Mouse (Mus musculus) macrophage (primary cell): ENCODE results near the gene Tmem98. TPM values are rescaled to one million over a fixed set of nuclear protein-coding genes. Genes with fewer than 3 reads are reported as not detected.

Source experiments
- H3K27ac ChIP-seq: fragments of 350-480 bp; formaldehyde crosslinking; 2 replicates; pipeline ENCODE4 v1.9.0; 2021
- H3K36me3 ChIP-seq: fragments of 350-480 bp; formaldehyde crosslinking; 2 replicates; pipeline ENCODE4 v1.9.0; 2021; ENCODE audit errors: inconsistent target
- H3K4me3 ChIP-seq: fragments of 350-480 bp; formaldehyde crosslinking; 2 replicates; pipeline ENCODE4 v1.9.0; 2021; ENCODE audit errors: inconsistent target
- H3K79me2 ChIP-seq: fragments of 350-480 bp; formaldehyde crosslinking; 2 replicates; pipeline ENCODE4 v1.9.0; 2021; ENCODE audit errors: inconsistent target
- WGBS: methylation state at CpG from one replicate; pipeline ENCODE4 v1.1.7; 2026; ENCODE audit warnings: inconsistent platforms; ENCODE audit not compliant: missing documents; 5-methylcytosine and 5-hydroxymethylcytosine counted together
- polyA plus RNA-seq: library from polyadenylated mRNA; stranded (reverse); fragments of 250-400 nt; gene quantifications from 3 replicates; pipeline ENCODE4 v1.2.4, GENCODE M21; 2018; ENCODE audit warnings: inconsistent platforms

The Tmem98 gene
- polyA plus RNA-seq, 1 experiment from 2014 or later, result not detected

GRCm38 (mm10) chr11:80811156-80811555 is 1.2 kb downstream of the Tmem98 start:
- no peak overlapping the region for H3K27ac ChIP-seq
- no peaks in the 10 kb centered on the region for H3K79me2 ChIP-seq
- 35% methylated on average over 5 of the region's 5 CpGs for WGBS
- no peak overlapping the region for H3K4me3 ChIP-seq
- H3K36me3 ChIP-seq, result no peaks in the 10 kb centered on the region

- 90% methylated on average over 7 of the region's 7 CpGs for WGBS
- no peaks in the 10 kb centered on the region for H3K79me2 ChIP-seq
- no peaks in the 10 kb centered on the region for H3K36me3 ChIP-seq
These were observed 5.4 kb downstream of the Tmem98 start for GRCm38 (mm10) chr11:80815354-80815753.

GRCm38 (mm10) chr11:80818060-80818697 is 8.2 kb downstream of the Tmem98 start:
- no peak overlapping the region for H3K4me3 ChIP-seq
- 74% methylated on average over 11 of the region's 11 CpGs for WGBS
- H3K27ac ChIP-seq, result no peak overlapping the region
- no peaks in the 10 kb centered on the region for H3K79me2 ChIP-seq
- H3K36me3 ChIP-seq, result no peaks in the 10 kb centered on the region

More at GRCm38 (mm10) chr11:80815354-80815753, 5.4 kb downstream of the Tmem98 start:
- H3K27ac ChIP-seq, result no peak overlapping the region
- H3K4me3 ChIP-seq, result no peak overlapping the region

DNA sequence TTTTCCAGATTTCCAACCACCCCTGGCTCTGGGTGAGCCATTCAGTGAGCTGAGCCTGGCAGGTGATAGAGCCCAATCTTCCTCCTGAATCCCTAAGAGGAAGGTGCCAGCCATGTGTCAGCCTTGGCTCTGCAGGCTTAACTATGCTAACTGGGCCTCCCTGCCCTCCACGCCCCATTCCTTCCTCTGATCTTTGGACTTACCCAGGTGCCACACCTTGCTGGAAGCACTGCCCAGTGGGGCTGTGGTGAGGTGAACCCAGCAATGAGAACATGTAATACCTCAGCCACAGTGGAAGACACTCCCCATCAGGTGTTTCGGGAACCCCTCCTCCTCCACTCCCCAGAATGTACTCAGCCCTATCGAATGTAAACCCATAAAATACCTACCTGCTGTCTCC is 10.1 kb downstream of the Tmem98 start:
- H3K79me2 ChIP-seq, result no peaks in the 10 kb centered on the region
- no peaks in the 10 kb centered on the region for H3K36me3 ChIP-seq
- no peak overlapping the region for H3K4me3 ChIP-seq
- H3K27ac ChIP-seq, result no peak overlapping the region
- 84% methylated on average over 3 of the region's 3 CpGs for WGBS

GRCm38 (mm10) chr11:80821296-80821695 is 11.3 kb downstream of the Tmem98 start:
- no peak overlapping the region for H3K27ac ChIP-seq
- no peak overlapping the region for H3K4me3 ChIP-seq
- H3K36me3 ChIP-seq, result no peaks in the 10 kb centered on the region
- H3K79me2 ChIP-seq, result no peaks in the 10 kb centered on the region
- WGBS, result 61% methylated on average over 14 of the region's 14 CpGs

DNA sequence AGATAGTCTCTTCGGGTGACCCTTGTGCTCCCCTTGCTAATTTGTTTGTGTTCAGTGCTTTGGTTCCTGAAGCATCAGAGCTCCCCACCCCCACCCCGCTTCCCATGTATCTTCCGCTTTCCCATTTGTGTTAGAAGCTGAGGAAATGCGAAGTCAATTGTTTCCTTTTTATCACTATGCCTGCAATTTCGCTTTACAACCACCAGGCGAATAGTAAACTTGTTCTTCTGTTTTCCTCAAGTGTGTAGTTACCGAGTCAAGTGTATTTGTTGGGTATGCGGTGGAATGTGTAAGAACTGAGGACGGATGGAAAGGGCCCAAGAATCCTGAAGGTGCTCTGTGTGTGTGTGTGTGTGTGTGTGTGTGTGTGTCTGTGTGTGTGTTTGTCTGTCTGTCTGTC is 11.8 kb downstream of the Tmem98 start:
- Histone ChIP-seq H3K79me2 (no peaks in the 10 kb centered on the region), H3K4me3 (no peak overlapping the region), H3K36me3 (no peaks in the 10 kb centered on the region), H3K27ac (no peak overlapping the region)
- WGBS, result 96% methylated on average over 9 of the region's 9 CpGs

DNA sequence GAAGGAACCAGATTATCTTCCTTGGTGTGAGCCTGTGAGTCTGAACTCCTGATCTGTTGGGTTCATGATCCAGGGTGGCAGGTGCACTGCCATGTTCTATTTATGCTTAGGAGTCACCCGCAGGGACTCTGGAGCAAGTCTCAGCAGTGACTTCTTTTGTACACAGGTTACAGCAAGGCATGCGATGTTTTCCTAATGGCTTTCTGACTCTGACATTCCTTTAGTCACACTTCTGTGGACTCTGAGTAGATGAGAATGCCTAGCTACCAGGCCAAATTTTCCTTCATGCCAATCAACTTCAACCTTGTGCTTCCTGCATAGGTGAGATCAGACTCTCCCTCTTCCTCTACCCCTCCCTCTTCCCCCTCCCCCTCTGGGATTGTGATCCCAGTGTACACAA is 25.4 kb downstream of the Tmem98 start:
- no peaks in the 10 kb centered on the region for H3K79me2 ChIP-seq
- 92% methylated on average over 2 of the region's 2 CpGs for WGBS
- H3K4me3 ChIP-seq, result no peak overlapping the region
- no peaks in the 10 kb centered on the region for H3K36me3 ChIP-seq
- no peak overlapping the region for H3K27ac ChIP-seq

DNA sequence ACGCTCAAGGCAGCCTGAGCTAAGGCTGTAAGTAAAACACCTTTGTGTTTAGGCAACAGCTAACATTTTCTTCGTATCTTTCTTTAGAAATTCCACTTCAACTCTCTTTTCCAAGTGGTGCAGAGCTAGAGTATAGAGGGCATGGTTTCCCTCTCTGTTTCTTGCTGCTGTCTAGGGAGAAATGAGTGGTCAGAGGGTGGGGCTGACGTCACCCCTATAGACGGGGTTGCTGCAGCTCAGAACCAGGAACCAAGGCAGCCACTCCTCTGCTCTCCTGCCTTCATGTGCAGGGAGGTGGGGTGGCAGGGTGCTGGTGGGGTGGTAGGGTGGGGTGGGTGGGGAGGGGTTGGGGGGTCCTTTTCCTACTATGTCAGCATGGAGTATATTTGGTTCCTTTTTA is 25.9 kb downstream of the Tmem98 start:
- no peak overlapping the region for H3K4me3 ChIP-seq
- H3K36me3 ChIP-seq, result no peaks in the 10 kb centered on the region
- H3K79me2 ChIP-seq, result no peaks in the 10 kb centered on the region
- 61% methylated on average over 4 of the region's 4 CpGs for WGBS
- no peak overlapping the region for H3K27ac ChIP-seq

GRCm38 (mm10) chr11:80838724-80839123 is 28.7 kb downstream of the Tmem98 start:
- H3K27ac ChIP-seq, result no peak overlapping the region
- H3K36me3 ChIP-seq, result no peaks in the 10 kb centered on the region
- no peaks in the 10 kb centered on the region for H3K79me2 ChIP-seq
- H3K4me3 ChIP-seq, result no peak overlapping the region
- 85% methylated on average over 1 of the region's 1 CpGs for WGBS

DNA sequence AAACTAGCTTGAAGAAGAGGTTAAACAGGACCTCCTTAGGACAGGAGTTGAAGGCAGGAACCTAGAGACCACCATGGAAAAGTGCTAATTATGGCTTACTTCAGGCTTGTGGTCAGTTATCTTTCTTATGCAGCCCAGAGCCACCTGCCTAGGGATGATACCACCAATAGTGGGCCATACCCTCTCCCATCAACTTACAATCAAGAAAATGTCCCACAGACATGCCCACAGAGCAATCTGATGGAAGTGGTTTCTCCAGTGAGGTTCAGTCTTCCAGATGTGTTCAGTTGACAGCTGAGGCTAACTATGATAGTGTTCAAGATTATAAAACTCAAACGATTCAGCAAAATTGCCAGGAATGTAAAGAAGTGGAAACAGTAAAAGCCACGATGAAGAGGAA is 33.5 kb downstream of the Tmem98 start:
- Histone ChIP-seq H3K79me2 (no peaks in the 10 kb centered on the region), H3K36me3 (no peaks in the 10 kb centered on the region), H3K27ac (no peak overlapping the region), H3K4me3 (no peak overlapping the region)
- 85% methylated on average over 2 of the region's 2 CpGs for WGBS

- Histone ChIP-seq H3K4me3 (no peak overlapping the region), H3K36me3 (no peaks in the 10 kb centered on the region), H3K79me2 (no peaks in the 10 kb centered on the region), H3K27ac (no peak overlapping the region)
- WGBS, result 83% methylated on average over 5 of the region's 7 CpGs
These were observed 35.5 kb downstream of the Tmem98 start for GRCm38 (mm10) chr11:80845486-80845885.

GRCm38 (mm10) chr11:80846115-80846514 is 36.1 kb downstream of the Tmem98 start:
- no peak overlapping the region for H3K27ac ChIP-seq
- WGBS, result 64% methylated on average over 3 of the region's 3 CpGs

DNA sequence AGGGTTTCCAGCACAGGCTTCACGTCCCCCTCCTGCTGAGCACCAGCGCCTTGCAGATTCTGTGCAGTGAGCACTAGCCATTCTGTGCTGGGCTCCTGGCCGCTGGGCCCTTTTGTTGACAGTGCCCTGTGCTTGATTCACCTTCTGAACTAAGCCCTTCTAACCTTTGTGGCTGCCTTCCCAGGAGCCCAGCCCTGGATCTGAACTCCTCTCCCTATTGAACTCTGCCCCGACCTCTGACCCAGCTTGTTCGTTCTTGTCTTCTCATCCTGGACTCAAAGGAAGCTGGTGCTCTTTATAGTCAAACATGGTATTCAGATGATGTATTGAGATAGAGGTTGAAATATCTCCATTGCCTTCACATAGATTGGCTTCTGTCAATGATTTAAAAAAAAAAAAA is 38.2 kb downstream of the Tmem98 start:
- no peak overlapping the region for H3K4me3 ChIP-seq
- H3K36me3 ChIP-seq, result no peaks in the 10 kb centered on the region
- 88% methylated on average over 5 of the region's 5 CpGs for WGBS
- no peaks in the 10 kb centered on the region for H3K79me2 ChIP-seq
- H3K27ac ChIP-seq, result no peak overlapping the region

More at GRCm38 (mm10) chr11:80846115-80846514, 36.1 kb downstream of the Tmem98 start:
- no peaks in the 10 kb centered on the region for H3K79me2 ChIP-seq
- no peaks in the 10 kb centered on the region for H3K36me3 ChIP-seq
- H3K4me3 ChIP-seq, result no peak overlapping the region

DNA sequence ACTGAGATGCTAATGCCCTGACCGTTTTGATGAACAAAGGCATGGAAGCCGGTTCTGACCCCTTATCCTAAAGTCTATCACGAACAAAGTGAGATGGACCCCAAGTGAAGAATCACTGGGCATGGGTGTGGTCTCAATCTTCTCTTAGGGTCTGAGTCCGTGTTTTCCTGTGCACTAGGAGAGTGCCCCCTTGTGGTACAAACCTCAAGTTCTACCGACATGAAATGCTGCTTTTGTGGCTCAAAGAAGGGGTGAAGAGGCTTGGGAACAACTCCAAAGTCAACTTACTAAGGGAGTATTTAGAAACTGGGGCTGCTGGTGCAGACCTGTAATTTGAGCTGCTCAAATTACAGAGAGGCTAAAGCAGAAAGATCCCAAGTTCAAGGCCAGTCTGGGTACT is 41.9 kb downstream of the Tmem98 start:
- WGBS, result 38% methylated on average over 5 of the region's 5 CpGs
- Histone ChIP-seq H3K27ac (no peak overlapping the region), H3K79me2 (no peaks in the 10 kb centered on the region), H3K4me3 (no peak overlapping the region), H3K36me3 (no peaks in the 10 kb centered on the region)

- no peak overlapping the region for H3K27ac ChIP-seq
- no peaks in the 10 kb centered on the region for H3K36me3 ChIP-seq
- no peaks in the 10 kb centered on the region for H3K79me2 ChIP-seq
- WGBS, result 89% methylated on average over 3 of the region's 3 CpGs
- H3K4me3 ChIP-seq, result no peak overlapping the region
These were observed 43.0 kb downstream of the Tmem98 start for GRCm38 (mm10) chr11:80853014-80853413.

DNA sequence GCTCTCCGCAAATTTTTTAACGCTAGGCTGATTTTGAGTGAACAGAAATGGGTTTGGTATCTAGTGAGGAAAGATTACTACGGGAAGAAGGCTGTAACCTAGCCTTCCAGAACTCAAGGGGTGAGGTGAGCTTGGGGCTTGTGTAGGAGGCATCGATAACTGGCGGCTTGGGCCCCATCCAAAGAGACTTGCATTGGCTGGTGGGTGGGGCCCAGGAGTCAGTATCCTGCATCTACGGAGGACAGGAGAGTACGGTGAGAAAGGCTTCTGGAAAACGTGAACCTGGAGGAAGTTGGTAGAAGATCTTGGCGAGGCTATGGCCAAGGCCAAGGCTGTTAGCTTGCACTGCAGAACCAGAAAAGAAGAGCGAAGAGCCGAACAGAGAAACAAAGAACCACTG is 44.5 kb downstream of the Tmem98 start:
- H3K79me2 ChIP-seq, result no peaks in the 10 kb centered on the region
- no peaks in the 10 kb centered on the region for H3K36me3 ChIP-seq
- no peak overlapping the region for H3K4me3 ChIP-seq
- WGBS, result 89% methylated on average over 11 of the region's 11 CpGs
- H3K27ac ChIP-seq, result no peak overlapping the region
